Mouse (Mus musculus): ENCODE measurements around the gene Usp45.

Gene Usp45

DNA sequence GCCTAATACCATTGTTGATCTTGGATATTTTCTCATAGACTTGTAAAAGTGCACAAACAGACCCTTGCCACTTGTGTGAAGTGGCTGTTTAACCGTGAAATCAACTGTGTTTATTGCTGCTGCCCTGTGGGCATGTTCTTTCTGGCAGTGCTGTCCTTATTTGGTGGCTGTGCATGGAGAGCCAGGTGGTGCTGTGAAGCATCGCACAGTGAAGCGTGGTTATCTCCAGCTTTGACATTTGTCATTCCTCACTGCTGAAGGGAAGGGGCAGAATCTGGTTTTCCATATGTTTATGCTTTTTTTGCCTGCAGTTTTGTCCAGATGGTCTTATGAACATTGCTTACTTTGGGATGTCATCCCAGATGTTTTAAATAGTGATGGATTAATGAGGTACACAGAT is 26.7 kb downstream of the Usp45 start:
- DNase-seq (ENCODE audit: low spot score) = no peak

DNA sequence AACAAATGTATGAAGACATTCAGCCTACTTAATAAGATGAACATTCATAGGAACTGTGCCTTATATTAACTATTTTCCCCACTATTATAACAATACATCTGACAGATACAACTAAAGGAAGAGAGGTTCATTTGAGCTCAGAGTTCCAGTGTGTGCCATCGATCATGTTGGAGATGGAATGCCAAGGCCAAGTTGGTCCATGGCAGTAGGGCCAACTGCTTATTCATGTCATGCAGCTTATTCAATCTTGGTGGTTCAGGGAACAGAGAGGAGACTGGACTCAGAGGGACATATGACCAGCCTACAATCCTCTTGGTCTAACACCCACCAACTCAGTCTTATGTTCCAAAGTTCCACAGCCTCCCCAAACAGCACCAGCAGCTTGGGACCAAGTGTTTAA is 34.1 kb downstream of the Usp45 start:
- no peak for DNase-seq (ENCODE audit: low spot score)

DNA sequence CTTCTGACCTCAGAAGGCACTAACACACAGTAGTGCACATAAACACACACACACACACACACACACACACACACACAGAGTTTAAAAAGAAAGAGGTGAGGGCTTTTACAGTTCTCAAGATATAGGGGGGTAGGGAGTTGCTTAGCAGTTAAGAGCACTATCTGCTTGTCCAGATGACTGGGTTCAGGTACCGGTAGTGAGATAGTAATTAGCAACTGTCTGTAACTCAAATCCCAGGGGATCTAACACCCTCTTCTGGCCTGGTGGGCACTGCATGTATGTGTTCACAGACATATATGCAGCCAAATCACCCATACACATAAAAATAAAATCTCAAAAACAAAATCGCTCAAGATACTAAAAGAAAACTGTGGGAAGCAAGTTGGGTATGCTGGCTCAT is 34.7 kb downstream of the Usp45 start:
- DNase-seq (ENCODE audit: low spot score) = no peak

DNA sequence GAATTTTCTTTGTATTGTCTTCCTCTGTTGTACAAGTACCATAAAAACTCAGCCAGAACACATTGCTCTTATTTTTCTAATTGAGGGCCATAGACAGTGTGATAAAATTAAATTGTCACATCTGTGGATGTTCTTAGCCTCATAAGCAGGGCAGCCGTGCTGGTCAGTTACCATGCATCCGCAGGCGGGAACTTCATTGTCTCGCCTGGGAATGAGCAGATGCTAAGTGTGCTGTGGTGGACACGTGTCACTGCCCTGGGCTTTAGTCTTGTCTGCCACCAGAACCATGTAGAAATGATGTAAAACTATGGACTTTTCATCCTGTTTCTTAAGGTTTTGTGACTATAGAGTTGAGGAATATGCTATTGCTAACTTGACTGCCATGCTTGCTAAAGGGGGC is 40.2 kb downstream of the Usp45 start:
- no peak for DNase-seq (ENCODE audit: low spot score)

DNA sequence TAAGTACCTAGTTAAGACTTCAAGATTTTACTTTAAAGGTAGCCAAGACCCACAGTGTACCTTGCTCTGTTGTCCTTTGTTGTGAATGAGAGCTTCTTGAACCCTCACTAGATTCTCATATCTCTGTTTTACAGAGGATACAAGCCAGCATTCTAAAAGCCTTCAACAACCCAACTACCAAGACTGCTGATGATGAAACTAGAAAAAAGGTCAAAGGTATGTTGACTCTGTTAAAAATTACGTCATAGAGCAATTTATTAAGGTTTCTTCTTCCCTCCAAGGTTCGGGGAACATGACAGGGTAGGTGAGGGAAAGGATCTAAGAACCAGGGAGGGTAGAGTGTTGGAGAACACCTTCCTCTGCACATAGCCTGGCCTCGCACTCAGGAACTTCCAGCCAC is 43.7 kb downstream of the Usp45 start:
- no peak for DNase-seq (ENCODE audit: low spot score)

DNA sequence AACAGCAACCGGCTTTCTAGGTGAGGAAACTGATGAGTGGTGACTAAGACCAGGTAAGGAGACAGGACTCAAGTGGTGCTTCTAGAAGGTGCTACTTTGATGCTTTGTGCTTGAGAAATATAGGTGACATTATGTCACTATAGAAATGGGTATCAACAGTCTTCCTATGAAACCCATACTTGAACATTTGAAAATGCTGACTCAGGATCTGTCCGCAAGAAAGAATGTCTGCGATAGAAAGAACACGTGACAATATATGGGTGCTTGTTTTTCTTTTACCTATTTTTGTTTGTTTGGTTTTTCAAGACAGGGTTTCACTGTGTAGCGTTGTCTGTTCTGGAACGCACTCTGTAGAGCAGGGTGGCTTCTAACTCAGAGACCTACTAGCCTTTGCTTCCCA is 45.7 kb downstream of the Usp45 start:
- DNase-seq (ENCODE audit: low spot score) = no peak

DNA sequence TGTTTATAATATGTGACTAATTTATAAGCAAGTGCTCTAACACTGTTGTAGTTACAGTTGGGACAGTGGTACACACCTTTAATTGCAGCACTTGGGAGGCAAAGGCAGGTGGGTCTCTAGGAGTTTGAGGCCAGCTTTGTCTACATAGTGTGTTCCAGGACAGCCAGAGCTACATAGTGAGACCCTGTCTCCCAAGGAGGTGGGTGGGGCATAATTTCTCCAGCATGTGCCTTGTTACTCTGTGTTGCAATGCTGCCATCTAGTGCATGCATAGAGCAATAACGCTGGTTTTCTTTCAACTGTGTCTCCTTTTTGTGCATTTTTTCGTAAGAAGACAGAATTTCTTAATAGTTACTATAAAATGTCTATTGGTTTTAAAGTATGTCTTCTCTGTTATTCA is 47.1 kb downstream of the Usp45 start:
- DNase-seq (ENCODE audit: low spot score) = no peak

DNA sequence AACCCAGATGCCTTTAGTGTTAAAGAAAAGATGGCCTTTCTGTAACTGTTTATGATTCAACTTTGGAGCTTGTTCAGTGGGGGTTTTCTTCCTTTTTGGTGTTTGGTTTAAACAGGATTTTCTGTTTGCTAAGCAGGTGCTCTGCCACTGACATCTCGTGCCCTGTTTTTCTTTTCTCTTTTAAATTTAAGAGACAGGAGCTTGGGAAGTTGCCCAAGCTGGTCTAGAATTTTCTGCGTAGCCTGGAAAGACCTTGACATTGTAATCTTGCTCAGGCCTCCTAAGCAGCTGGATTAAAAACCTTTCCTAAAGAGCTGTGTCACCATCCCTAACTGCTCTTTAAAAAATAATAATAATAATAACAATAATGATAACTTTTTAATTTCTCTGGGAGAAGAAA is 59.7 kb downstream of the Usp45 start:
- no peak for DNase-seq (ENCODE audit: low spot score)

DNA sequence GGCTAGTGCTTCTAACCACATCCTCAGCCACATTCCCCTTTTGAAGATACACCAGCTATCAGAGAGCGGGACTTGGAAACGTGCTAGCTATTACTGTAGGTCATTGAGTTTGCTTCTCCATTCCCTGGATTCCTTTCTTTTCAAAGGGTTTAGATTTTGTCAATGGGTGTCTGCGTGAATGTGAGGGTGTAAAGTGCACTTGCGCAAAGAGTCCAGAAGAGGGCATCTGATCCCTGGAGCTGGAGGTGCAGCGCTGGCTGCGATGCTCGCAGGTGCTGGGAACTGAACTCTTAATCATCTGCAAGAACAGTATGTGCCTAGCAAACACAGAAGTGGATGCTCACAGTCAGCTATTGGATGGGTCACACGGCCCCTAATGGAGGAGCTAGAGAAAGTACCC is 65.9 kb downstream of the Usp45 start:
- DNase-seq (ENCODE audit: low spot score) = no peak

DNA sequence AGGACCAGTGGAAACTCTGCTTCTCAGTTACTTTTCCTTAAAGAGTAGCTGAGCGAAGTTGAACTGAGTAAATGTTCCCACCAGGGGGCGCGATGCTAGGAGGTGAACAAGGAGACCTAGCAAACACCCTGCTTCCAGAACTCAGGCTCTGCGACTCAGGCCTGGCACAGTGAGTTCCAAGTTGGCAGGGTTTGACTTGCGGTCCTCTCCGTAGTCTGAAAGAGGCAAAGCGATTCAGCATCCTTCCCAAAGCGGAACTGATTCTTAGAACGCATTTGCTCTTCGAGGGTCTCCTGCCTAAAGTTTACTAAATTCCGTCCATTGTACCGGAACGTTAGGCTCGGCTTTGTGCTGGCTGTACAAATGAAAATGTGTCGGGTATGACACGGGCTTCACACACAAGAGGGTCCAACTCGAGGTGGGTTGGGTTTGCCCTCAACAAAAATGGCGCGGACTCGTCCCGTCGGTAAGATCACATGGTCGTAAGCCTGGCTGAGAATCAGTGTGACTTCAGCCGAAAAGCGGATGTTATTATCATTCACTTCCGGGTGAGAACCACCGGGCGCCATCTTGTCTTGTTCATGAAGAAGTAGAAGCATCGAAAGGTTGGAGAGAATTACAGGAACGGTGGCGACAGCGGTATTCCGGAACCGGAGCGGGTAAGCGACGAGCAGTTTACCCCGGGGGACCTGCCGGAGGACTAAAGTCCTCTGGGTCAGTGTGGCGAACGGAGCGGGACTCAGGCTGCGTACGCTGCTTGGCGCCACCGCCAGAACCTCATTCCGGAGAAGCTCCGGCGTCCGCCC is 80.7 kb downstream of the Usp45 start, which contains the start of gene Pnisr:
Gene Pnisr, plus strand, starts transcription at position 103 of the 806 bp plus-strand sequence.
- peak; percentile 85 for DNase-seq (ENCODE audit: low spot score)

DNA sequence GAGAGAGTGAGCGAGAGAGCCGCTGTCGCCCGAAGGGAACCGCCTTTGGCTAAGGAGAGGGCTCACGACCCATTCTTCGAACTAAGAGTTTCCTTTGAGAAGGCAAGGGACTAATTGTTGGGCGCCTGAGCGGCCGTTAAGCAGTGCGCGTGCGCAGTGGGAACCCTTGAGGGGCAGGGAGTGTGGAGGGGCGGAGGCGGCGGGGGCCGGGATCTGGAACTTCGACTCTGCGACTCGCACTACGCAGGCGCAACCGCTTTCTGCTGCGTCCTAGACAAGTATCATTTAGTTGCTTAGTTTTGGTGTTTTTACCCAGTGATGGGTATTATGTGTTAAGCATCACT is 81.3 kb downstream of the Usp45 start:
- DNase-seq (ENCODE audit: low spot score) = no peak

DNA sequence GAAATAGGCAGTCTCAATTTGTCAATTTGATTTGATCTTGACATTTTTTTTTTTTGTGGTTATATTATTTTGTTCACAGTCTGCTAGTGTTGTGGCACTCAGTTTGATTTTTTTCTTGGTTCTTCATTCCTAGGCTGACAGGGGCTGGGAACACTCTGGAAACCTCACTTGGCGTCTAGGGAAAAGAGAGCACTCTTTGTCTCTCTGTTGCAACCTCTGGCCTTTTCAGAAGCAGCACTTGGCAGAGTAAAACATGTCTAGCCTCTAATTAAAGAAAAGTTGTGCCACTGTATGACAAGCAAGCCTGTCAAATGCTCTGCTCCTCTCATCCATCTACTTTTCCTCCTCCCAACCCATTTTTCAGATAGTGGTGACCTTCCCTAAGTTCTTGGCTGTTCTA is 90.5 kb downstream of the Usp45 start:
- DNase-seq (ENCODE audit: low spot score) = no peak

DNA sequence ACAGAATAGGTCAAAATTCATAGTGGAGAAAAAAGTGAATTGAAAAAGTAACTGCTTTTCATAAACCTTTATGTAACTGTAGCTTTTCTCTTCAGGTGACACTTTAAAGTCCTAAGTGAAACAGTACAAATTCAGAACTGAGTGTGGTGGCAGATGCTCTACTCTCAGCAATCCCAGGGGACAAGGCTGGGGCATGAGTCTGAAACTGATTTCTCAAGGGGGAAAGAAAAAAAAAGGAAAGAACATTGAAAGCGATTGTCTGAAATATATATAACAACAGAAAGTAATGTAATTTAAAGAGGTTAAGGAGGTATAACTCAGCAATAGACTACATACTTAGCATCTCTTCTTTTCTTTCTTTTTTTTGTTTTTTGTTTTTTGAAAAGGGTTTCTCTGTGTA is 98.3 kb downstream of the Usp45 start:
- DNase-seq (ENCODE audit: low spot score) = no peak

DNA sequence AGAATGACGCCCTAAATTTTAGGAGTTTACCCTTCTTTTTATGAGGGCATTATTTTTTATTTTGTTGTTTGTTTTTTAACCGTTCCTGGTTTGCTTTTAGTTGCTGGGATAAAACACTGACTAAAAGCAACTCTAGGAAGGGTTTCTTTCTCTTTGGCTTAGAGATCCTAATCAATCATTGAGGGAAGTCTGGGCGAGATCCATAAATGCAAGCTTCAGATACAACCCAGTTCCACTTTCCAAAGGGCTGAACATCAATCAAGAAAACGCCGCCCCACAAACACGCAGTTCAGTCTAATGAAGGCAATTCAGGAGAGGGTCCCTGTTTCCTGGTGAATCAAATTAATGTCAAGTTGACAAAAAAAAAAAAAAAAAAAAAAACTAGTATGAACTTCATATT is 111.8 kb downstream of the Usp45 start:
- no peak for DNase-seq (ENCODE audit: low spot score)

DNA sequence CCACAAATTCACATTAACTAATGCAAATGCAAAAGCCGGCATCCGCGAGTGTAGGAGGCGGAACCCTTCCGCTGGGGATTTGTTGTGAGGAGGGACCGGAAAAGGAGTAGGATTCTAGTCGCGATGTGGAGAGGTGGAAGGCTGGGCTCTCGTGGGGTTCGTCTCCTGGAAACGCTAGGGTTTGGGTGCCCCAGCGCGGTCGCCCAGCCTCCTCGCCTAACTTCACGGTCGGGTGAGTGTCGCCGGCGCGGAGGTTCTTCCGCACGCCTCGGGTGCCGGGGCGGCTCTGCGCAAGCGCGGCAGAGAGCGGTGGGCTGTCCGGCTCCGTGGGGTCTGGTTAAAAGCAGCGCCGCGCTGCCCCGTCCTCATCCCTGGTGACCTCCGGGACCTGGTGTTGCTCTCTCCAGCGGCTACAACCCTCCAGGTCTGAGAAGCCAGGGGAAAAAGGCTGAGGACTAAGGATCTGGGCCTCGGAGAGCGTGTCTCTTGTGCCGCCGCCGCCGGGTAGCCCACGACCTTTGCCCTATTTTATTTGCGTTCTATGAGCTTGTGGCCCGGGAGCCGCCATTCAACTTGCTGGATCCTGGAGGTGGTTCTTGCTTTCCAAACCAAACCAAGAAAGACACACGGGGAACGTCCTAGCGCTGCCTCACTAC is 112.7 kb downstream of the Usp45 start, which contains the start of gene Coq3:
Gene Coq3, plus strand, starts transcription at position 109 of the 656 bp plus-strand sequence.
- peak; percentile 68 for DNase-seq (ENCODE audit: low spot score)

DNA sequence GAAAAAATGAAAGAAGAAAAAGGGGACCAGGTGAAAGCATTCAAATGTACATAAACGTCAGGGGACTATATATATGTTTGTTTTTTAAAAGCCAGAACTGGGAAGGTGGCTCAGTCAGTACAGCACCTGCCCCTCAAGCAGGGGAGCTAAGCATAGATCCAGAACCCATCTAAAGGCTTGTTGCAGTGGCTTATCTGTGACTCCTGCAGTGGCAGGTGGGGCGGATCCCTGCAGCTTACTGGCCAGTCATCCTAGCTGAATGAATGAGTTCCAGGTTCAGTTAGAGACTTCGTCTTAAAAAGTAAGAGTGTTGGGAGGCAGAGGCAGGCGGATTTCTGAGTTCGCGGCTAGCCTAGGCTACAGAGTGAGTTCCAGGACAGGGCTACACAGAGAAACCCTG is 115.8 kb downstream of the Usp45 start:
- DNase-seq (ENCODE audit: low spot score) = no peak

DNA sequence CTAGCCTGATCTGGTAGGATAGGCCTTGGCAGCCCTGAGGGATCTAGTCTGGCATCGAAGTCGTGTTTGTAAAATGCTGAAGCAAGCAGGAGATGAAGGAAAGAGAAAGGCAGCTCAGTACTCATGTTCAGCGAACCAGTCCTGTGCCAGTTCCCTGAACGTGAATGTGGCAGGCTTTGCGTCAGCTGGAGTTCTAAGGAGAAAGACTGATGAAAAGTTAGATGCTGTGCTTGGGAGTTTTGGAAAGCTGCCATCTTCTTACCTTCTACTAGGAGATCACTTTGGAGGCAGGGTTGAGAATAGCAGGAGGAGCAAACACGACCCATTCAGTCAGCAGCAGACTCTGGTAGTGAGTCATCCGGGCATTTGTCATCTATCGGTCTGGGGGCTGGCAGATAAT is 118.9 kb downstream of the Usp45 start:
- DNase-seq (ENCODE audit: low spot score) = no peak
